Mouse (Mus musculus): Measurements from ENCODE around the gene Gabpb2. TPM values are rescaled to one million over a fixed set of nuclear protein-coding genes. Genes with fewer than 3 reads are reported as not detected.

The Gabpb2 gene
- polyA plus RNA-seq, 1 experiment from 2014 or later: 7.7 TPM

DNA sequence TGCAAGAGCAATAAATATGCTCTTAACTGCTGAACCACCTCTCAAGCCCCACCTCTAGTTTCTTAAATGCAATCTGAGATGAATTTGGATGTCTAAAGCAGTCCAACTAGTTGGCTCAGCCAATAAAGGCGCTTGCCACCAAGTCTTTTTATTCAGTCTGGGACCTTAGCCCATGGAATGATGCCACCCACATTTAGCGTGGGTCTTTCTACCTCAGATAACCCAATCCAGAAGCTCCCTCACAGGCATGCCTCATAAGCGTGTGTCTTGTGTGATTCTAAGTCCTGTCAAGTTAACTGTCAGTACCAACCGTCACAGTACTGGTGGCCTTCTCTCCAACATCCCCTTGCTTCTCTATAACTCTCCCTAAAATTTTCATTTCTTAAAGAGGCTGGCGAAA lies 38.8 kb downstream of the Gabpb2 start:
- Histone ChIP-seq H3K9me3 (replicated peaks) (no peaks in the 10 kb centered on the region), H3K27me3 (peaks cover 5% of the 10 kb centered on the region), H3K36me3 (ENCODE audit: poor library complexity, severe bottlenecking) (peaks cover 9% of the 10 kb centered on the region), H3K4me1 (peaks cover 2% of the 10 kb centered on the region; the same call in 1 of the 2 replicates), H3K9ac (no peak overlapping the region), H3K27ac (no peak overlapping the region), H3K4me2 (no peak overlapping the region), H3K4me3 (no peak overlapping the region)
- no peak for ATAC-seq
- WGBS: 85% methylated on average over 5 of the region's 5 CpGs

GRCm38 (mm10) chr3:95177583-95177982 lies 40.1 kb downstream of the Gabpb2 start:
- no peak for ATAC-seq
- Histone ChIP-seq H3K4me3 (no peak overlapping the region), H3K36me3 (ENCODE audit: poor library complexity, severe bottlenecking) (peaks cover 13% of the 10 kb centered on the region), H3K4me1 (peaks cover 14% of the 10 kb centered on the region), H3K27ac (no peak overlapping the region), H3K27me3 (peaks cover 18% of the 10 kb centered on the region), H3K9me3 (replicated peaks) (no peaks in the 10 kb centered on the region), H3K4me2 (no peak overlapping the region), H3K9ac (no peak overlapping the region)
- 77% methylated on average over 6 of the region's 6 CpGs for WGBS

DNA sequence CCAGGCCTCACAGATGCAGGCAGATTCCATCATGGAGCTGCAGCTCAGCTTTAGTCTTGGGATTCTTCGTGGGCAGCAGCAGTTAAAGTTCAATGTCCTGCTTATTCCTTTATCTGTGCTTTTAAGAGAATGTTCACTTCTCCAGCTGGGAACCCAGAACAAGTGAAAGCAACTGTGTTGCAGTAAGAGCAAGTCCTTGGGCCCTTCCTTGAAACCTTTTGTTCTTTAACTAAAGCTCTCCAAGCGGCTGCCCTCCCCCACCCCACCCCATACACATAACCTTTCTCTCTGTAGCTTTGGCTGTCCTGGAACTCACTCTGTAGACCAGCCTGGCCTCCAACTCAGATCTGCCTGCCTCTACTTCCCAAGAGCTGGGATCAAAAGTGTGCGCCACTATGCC lies 41.2 kb downstream of the Gabpb2 start:
- Histone ChIP-seq H3K9ac (no peak overlapping the region), H3K4me1 (peaks cover 20% of the 10 kb centered on the region), H3K27me3 (peaks cover 29% of the 10 kb centered on the region), H3K4me3 (no peak overlapping the region), H3K4me2 (no peak overlapping the region), H3K36me3 (ENCODE audit: poor library complexity, severe bottlenecking) (peaks cover 24% of the 10 kb centered on the region), H3K9me3 (replicated peaks) (no peaks in the 10 kb centered on the region), H3K27ac (no peak overlapping the region)
- 52% methylated on average over 3 of the region's 3 CpGs for WGBS
- ATAC-seq: no peak

- H3K4me3 ChIP-seq: peak overlapping the region; percentile 8; the same call in 1 of the 2 replicates
- H3K36me3 ChIP-seq (ENCODE audit: poor library complexity, severe bottlenecking): peaks cover 48% of the 10 kb centered on the region
- peaks cover 53% of the 10 kb centered on the region for H3K27me3 ChIP-seq
- no peak overlapping the region for H3K9ac ChIP-seq
- H3K4me2 ChIP-seq: peak overlapping the region; percentile 42
- ATAC-seq: peak; percentile 63
- H3K27ac ChIP-seq: no peak overlapping the region
- H3K4me1 ChIP-seq: peaks cover 20% of the 10 kb centered on the region
- H3K9me3 ChIP-seq (replicated peaks): no peaks in the 10 kb centered on the region
- 3% methylated on average over 16 of the region's 16 CpGs for WGBS
Observed at GRCm38 (mm10) chr3:95174011-95174592, 43.6 kb downstream of the Gabpb2 start.

- H3K4me1 ChIP-seq: peaks cover 20% of the 10 kb centered on the region
- H3K27ac ChIP-seq: no peak overlapping the region
- H3K4me2 ChIP-seq: peak overlapping the region; percentile 42
- peaks cover 55% of the 10 kb centered on the region for H3K36me3 ChIP-seq (ENCODE audit: poor library complexity, severe bottlenecking)
- peak overlapping the region; percentile 6 for H3K9ac ChIP-seq
- WGBS: 4% methylated on average over 58 of the region's 58 CpGs
- H3K27me3 ChIP-seq: peaks cover 58% of the 10 kb centered on the region
- peak overlapping the region; percentile 8; the same call in 1 of the 2 replicates for H3K4me3 ChIP-seq
- no peaks in the 10 kb centered on the region for H3K9me3 ChIP-seq (replicated peaks)
- peak; percentile 44 for ATAC-seq
Observed at GRCm38 (mm10) chr3:95173256-95173949, 44.3 kb downstream of the Gabpb2 start.

GRCm38 (mm10) chr3:95172526-95173255 lies 45.0 kb downstream of the Gabpb2 start:
- 10% methylated on average over 60 of the region's 84 CpGs for WGBS
- no peak for ATAC-seq
- H3K27me3 ChIP-seq: peaks cover 58% of the 10 kb centered on the region
- H3K36me3 ChIP-seq (ENCODE audit: poor library complexity, severe bottlenecking): peaks cover 62% of the 10 kb centered on the region
- H3K4me3 ChIP-seq: peak overlapping the region; percentile 8
- peaks cover 20% of the 10 kb centered on the region for H3K4me1 ChIP-seq
- H3K4me2 ChIP-seq: peak overlapping the region; percentile 42; the same call in 1 of the 2 replicates
- H3K9ac ChIP-seq: 0 out of 2 replicates have a peak overlapping the region, but pooled peaks have one; percentile 35
- no peak overlapping the region for H3K27ac ChIP-seq
- H3K9me3 ChIP-seq (replicated peaks): no peaks in the 10 kb centered on the region

- Histone ChIP-seq H3K36me3 (ENCODE audit: poor library complexity, severe bottlenecking) (peaks cover 78% of the 10 kb centered on the region), H3K27ac (no peak overlapping the region), H3K27me3 (peaks cover 58% of the 10 kb centered on the region), H3K4me3 (no peak overlapping the region), H3K9me3 (replicated peaks) (no peaks in the 10 kb centered on the region), H3K4me1 (peaks cover 20% of the 10 kb centered on the region), H3K9ac (no peak overlapping the region), H3K4me2 (no peak overlapping the region)
- 82% methylated on average over 6 of the region's 6 CpGs for WGBS
- no peak for ATAC-seq
Observed at GRCm38 (mm10) chr3:95171105-95171504, 46.6 kb downstream of the Gabpb2 start.

DNA sequence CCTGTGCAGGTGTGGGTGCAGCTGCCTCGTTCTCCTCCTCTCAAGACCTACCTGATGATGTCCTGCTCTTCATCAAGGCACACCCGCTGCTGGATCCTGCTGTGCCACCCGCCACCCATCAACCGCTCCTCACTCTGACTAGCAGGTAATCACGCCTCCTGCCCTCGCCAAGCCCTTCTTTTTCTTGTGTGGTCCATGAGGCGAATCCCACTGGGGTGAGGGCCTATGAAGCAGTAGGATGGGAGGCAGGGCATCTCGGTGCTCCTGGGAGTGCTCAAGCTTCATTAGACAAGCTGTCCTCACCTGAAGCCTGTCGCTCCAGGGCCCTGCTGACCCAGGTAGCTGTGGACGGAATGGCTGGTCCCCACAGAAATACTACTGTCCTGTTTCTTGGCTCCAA lies 47.7 kb downstream of the Gabpb2 start:
- ATAC-seq: no peak
- Histone ChIP-seq H3K36me3 (ENCODE audit: poor library complexity, severe bottlenecking) (peaks cover 89% of the 10 kb centered on the region), H3K4me1 (peaks cover 20% of the 10 kb centered on the region), H3K27ac (no peak overlapping the region), H3K27me3 (peaks cover 55% of the 10 kb centered on the region), H3K4me2 (no peak overlapping the region), H3K4me3 (no peak overlapping the region), H3K9me3 (replicated peaks) (no peaks in the 10 kb centered on the region), H3K9ac (no peak overlapping the region)
- WGBS: 89% methylated on average over 10 of the region's 10 CpGs

DNA sequence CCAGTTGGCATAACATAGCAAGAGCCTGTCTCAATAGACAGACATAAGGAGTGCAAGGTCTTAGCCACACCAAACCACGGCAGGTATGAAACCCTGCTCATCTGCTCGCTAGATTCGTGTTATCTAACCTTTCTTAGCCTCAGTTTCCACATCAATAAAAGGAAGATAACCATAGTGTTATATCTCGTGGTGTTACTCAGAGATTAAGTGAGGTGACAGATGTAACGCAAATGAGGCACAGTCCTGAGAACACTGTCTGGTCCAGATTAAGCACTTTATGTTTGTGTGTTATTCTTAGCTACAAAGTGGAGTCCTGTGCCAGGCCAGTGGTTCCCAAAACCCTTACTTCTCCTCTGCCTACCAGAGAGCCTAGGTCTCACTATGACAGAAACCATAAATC lies 52.9 kb downstream of the Gabpb2 start:
- no peak overlapping the region for H3K4me2 ChIP-seq
- 90% methylated on average over 5 of the region's 5 CpGs for WGBS

GRCm38 (mm10) chr3:95164256-95164550 lies 53.5 kb downstream of the Gabpb2 start:
- Histone ChIP-seq H3K36me3 (ENCODE audit: poor library complexity, severe bottlenecking) (peaks cover 53% of the 10 kb centered on the region), H3K9ac (0 out of 2 replicates have a peak overlapping the region, but pooled peaks have one; percentile 41), H3K27me3 (peaks cover 7% of the 10 kb centered on the region; the same call in 1 of the 2 replicates), H3K4me1 (peaks cover 38% of the 10 kb centered on the region), H3K9me3 (replicated peaks) (no peaks in the 10 kb centered on the region), H3K4me2 (peak overlapping the region; percentile 70; the same call in 1 of the 2 replicates), H3K27ac (no peak overlapping the region), H3K4me3 (no peak overlapping the region)
- WGBS: 73% methylated on average over 4 of the region's 5 CpGs
- no peak for ATAC-seq

More for the DNA sequence above, 52.9 kb downstream of the Gabpb2 start:
- no peak for ATAC-seq
- H3K36me3 ChIP-seq (ENCODE audit: poor library complexity, severe bottlenecking): peaks cover 60% of the 10 kb centered on the region
- peaks cover 32% of the 10 kb centered on the region for H3K4me1 ChIP-seq
- no peak overlapping the region for H3K9ac ChIP-seq
- H3K9me3 ChIP-seq (replicated peaks): no peaks in the 10 kb centered on the region
- H3K27me3 ChIP-seq: peaks cover 12% of the 10 kb centered on the region
- no peak overlapping the region for H3K27ac ChIP-seq
- H3K4me3 ChIP-seq: no peak overlapping the region

DNA sequence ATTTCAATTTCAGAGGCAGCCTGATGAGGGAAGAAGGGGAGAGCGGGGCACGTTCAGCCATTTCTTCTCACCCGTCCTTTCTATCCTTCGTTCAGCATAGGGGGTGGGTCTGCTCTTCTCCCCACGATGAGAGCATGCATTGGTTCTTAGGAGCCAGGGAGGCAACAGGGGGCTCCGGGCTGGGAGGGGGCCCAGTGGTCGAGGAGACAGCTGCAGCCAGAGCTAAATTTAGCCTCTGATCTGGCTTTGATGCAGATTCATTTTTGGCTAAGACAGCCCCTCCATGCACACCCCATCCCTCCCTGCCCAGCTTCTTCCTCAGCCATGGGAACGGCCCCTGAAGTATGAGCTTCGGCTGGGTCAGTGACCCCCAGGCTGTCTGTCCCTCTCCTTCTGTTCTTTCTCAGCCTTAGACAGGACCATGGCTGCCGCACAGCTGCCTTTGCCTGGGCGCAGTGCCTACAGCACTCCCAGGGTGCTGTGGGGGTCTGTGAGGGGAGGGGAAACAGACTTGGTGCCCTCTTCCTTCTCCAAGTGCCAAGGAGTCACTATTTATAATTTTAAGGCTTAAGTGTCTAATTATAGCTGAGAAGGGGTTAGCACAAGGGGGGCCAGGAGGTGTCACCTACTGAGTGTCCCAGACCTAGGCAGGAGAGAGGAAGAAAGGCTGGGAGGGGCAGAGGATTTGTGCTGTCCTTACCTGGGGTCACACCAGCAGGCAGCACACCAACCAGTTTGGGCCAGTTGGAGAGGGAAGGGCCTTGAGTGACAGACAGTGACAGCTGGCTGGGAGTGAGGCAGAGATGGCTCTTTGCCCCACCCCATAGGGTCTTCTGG lies 54.1 kb downstream of the Gabpb2 start:
- H3K9ac ChIP-seq: peak overlapping the region; percentile 41
- peak overlapping the region; percentile 70 for H3K4me2 ChIP-seq
- peak overlapping the region; percentile 20; the same call in 1 of the 2 replicates for H3K4me3 ChIP-seq
- H3K36me3 ChIP-seq (ENCODE audit: poor library complexity, severe bottlenecking): peaks cover 48% of the 10 kb centered on the region
- peaks cover 38% of the 10 kb centered on the region for H3K4me1 ChIP-seq
- WGBS: 68% methylated on average over 11 of the region's 11 CpGs
- H3K27ac ChIP-seq: no peak overlapping the region; the same call in 1 of the 2 replicates
- 0 out of 2 replicates have a peak, but pooled peaks cover 5% of the 10 kb centered on the region for H3K27me3 ChIP-seq
- no peak for ATAC-seq
- no peaks in the 10 kb centered on the region for H3K9me3 ChIP-seq (replicated peaks)

All from forebrain, embryonic 13.5 days (tissue).